ENCODE assay signal across 10 mouse cellular contexts in genomic region chr17:27642491-27643062, GRCm38 (mm10). TPM values are rescaled to one million over a fixed set of nuclear protein-coding genes. Genes with fewer than 3 reads are reported as not detected.
DNase-seq lines count a peak whose midpoint lies in the region; ATAC-seq and TF ChIP-seq lines count a peak whose summit lies in the region.
"Had no signal": no experiment of that assay in that cellular context is flagged by ENCODE, and none has a peak within 500 bp of the region (broad histone marks: within the 10 kb centered on the region; RNA-seq: fewer than 3 reads in every experiment).

No protein-coding gene starts in this region.

- no peak overlapping the region for H3K4me2 ChIP-seq in forebrain, embryonic 12.5 days
- no peak overlapping the region for H3K4me2 ChIP-seq in intestine, embryonic 16.5 days (ENCODE audit: low read depth, low read length)
- no peak overlapping the region for H3K4me2 ChIP-seq in limb, embryonic 14.5 days (replicated peaks; ENCODE audit: low read depth, low read length, severe bottlenecking)

- 27% methylated on average over 12 of the region's 12 CpGs for WGBS in heart, embryonic 10.5 days
- 43% methylated on average over 12 of the region's 12 CpGs for WGBS in forebrain, embryonic 12.5 days
- WGBS in intestine, embryonic 16.5 days: 31% methylated on average over 12 of the region's 12 CpGs
- 7% methylated on average over 12 of the region's 12 CpGs for WGBS in limb, embryonic 14.5 days

- no peak overlapping the region for H3K9ac ChIP-seq in forebrain, embryonic 12.5 days
- H3K9ac ChIP-seq in intestine, embryonic 16.5 days (ENCODE audit: low read depth, low read length): no peak overlapping the region
- H3K9ac ChIP-seq in limb, embryonic 14.5 days (ENCODE audit: low read depth, low read length, severe bottlenecking): peak overlapping the region; percentile 48

- H3K27ac ChIP-seq in heart, embryonic 10.5 days: 0 out of 2 replicates have a peak overlapping the region, but pooled peaks have one; percentile 32
- peak overlapping the region; percentile 61 for H3K27ac ChIP-seq in forebrain, embryonic 12.5 days
- peak overlapping the region; percentile 42; the same call in 1 of the 2 replicates for H3K27ac ChIP-seq in intestine, embryonic 16.5 days (ENCODE audit: low read length)
- no peak overlapping the region for H3K27ac ChIP-seq in limb, embryonic 14.5 days (replicated peaks; ENCODE audit: low read depth, low read length)

- no peak overlapping the region for H3K4me3 ChIP-seq in heart, embryonic 10.5 days
- no peak overlapping the region for H3K4me3 ChIP-seq in forebrain, embryonic 12.5 days (replicated peaks)
- no peak overlapping the region for H3K4me3 ChIP-seq in intestine, embryonic 16.5 days (ENCODE audit: low read length)
- no peak overlapping the region for H3K4me3 ChIP-seq in limb, embryonic 14.5 days (replicated peaks; ENCODE audit: low read length)

- H3K4me1 ChIP-seq in heart, embryonic 10.5 days: peaks cover 20% of the 10 kb centered on the region
- peaks cover 11% of the 10 kb centered on the region; the same call in 1 of the 2 replicates for H3K4me1 ChIP-seq in forebrain, embryonic 12.5 days
- H3K4me1 ChIP-seq in intestine, embryonic 16.5 days (ENCODE audit: control insufficient read depth, insufficient read depth, low read length): peaks cover 11% of the 10 kb centered on the region
- peaks cover 6% of the 10 kb centered on the region for H3K4me1 ChIP-seq in limb, embryonic 14.5 days (ENCODE audit: control insufficient read depth, insufficient read depth, low read length)

- no peaks in the 10 kb centered on the region for H3K27me3 ChIP-seq in heart, embryonic 10.5 days (ENCODE audit: insufficient read depth, poor library complexity, severe bottlenecking)
- H3K27me3 ChIP-seq in forebrain, embryonic 12.5 days: 0 out of 2 replicates have a peak, but pooled peaks cover 2% of the 10 kb centered on the region
- no peaks in the 10 kb centered on the region for H3K27me3 ChIP-seq in intestine, embryonic 16.5 days (replicated peaks; ENCODE audit: control insufficient read depth, insufficient read depth, low read length)
- H3K27me3 ChIP-seq in limb, embryonic 14.5 days (ENCODE audit: control insufficient read depth, insufficient read depth, low read length): no peaks in the 10 kb centered on the region
- H3K27me3 ChIP-seq: CH12.LX had no signal

- no peaks in the 10 kb centered on the region for H3K36me3 ChIP-seq in heart, embryonic 10.5 days
- no peaks in the 10 kb centered on the region for H3K36me3 ChIP-seq in forebrain, embryonic 12.5 days (replicated peaks)
- H3K36me3 ChIP-seq in intestine, embryonic 16.5 days (ENCODE audit: control insufficient read depth, insufficient read depth, low read length): no peaks in the 10 kb centered on the region
- no peaks in the 10 kb centered on the region for H3K36me3 ChIP-seq in limb, embryonic 14.5 days (ENCODE audit: control insufficient read depth, insufficient read depth, low read length)

- no peak for DNase-seq in heart, embryonic 10.5 days (ENCODE audit: low spot score)
- DNase-seq in heart, postnatal 36 days: no peak
- peak; percentile 40 for DNase-seq in limb, embryonic 14.5 days (ENCODE audit: low spot score)
- DNase-seq in right cerebral cortex, postnatal 14 days: peak; percentile 83
- DNase-seq in thymus, postnatal 10 days (ENCODE audit: low spot score in 2 of 2): no peak

- ATAC-seq in cerebellum, adult (ENCODE audit: insufficient number of reproducible peaks, low FRiP score, low TSS enrichment): peak; percentile 82
- ATAC-seq in forebrain, embryonic 12.5 days (ENCODE audit: low FRiP score): peak; percentile 51; the same call in 1 of the 2 replicates
- ATAC-seq in intestine, embryonic 16.5 days: peak; percentile 52
- peak; percentile 32; the same call in 1 of the 2 replicates for ATAC-seq in limb, embryonic 14.5 days (ENCODE audit: low FRiP score, low read depth)

- intact Hi-C loops in heart, postnatal 36 days (cut with DNase I): no loop called here

- no peak for TF ChIP-seq POLR2A in limb, embryonic 14.5 days (IDR thresholded peaks at IDR 0.05; ENCODE audit: borderline replicate concordance, extremely low read depth, insufficient read depth, insufficient read length)

- H3K9me3 ChIP-seq in heart, embryonic 10.5 days: no peaks in the 10 kb centered on the region
- H3K9me3 ChIP-seq in forebrain, embryonic 12.5 days: no peaks in the 10 kb centered on the region
- H3K9me3 ChIP-seq in intestine, embryonic 16.5 days (ENCODE audit: control insufficient read depth, low read length): no peaks in the 10 kb centered on the region
- H3K9me3 ChIP-seq in limb, embryonic 14.5 days (ENCODE audit: control insufficient read depth, low read length): no peaks in the 10 kb centered on the region

RNA-seq across cellular contexts. Expression of gene Rps10, which starts 6.1 kb away (rescaled TPM):
- polyA plus RNA-seq in heart, embryonic 10.5 days (2016; fragmentation: Nextera tagmentation; extraction: Ambion mirVana): 629 and 734 TPM in 2 replicates
- total RNA-seq in heart, postnatal 36 days (2021): 100 to 1,000 TPM; 533 to 572 TPM
- polyA plus RNA-seq in forebrain, embryonic 12.5 days (2016; fragmentation: Nextera tagmentation; extraction: Ambion mirVana): 699 and 734 TPM in 2 replicates
- 853 and 934 TPM in 2 replicates for polyA plus RNA-seq in intestine, embryonic 16.5 days (2015; fragmentation: Nextera tagmentation; extraction: Ambion mirVana)
- polyA plus RNA-seq in limb, embryonic 14.5 days (2012; rRNA removed): 1,839 and 1,928 TPM in 2 replicates
- polyA plus RNA-seq in limb, embryonic 14.5 days (2014; fragmentation: Nextera tagmentation; extraction: Ambion mirVana): 1,149 and 1,160 TPM in 2 replicates

RNA-seq across cellular contexts. Expression of gene RPS10-NUDT3, which starts 7.6 kb away (rescaled TPM):
- not detected in 2 replicates for polyA plus RNA-seq in heart, embryonic 10.5 days (2016; fragmentation: Nextera tagmentation; extraction: Ambion mirVana)
- total RNA-seq in heart, postnatal 36 days (2021): not detected
- not detected in 2 replicates for polyA plus RNA-seq in forebrain, embryonic 12.5 days (2016; fragmentation: Nextera tagmentation; extraction: Ambion mirVana)
- polyA plus RNA-seq in intestine, embryonic 16.5 days (2015; fragmentation: Nextera tagmentation; extraction: Ambion mirVana): not detected in 2 replicates
- 0.11 TPM in 1 of 2 replicates, not detected in the other for polyA plus RNA-seq in limb, embryonic 14.5 days (2012; rRNA removed)
- polyA plus RNA-seq in limb, embryonic 14.5 days (2014; fragmentation: Nextera tagmentation; extraction: Ambion mirVana): not detected in 2 replicates
- total RNA-seq: CH12.LX had no signal
- polyA plus RNA-seq: testis, adult 2 months had no signal

RNA-seq across cellular contexts. Expression of gene Pacsin1, which starts 12.7 kb away (rescaled TPM):
- 2.1 and 3.3 TPM in 2 replicates for polyA plus RNA-seq in heart, embryonic 10.5 days (2016; fragmentation: Nextera tagmentation; extraction: Ambion mirVana)
- under 1 TPM in 1 of 2 experiments, not detected in 1; 0.49 TPM for total RNA-seq in heart, postnatal 36 days (2021)
- 9.0 and 12.7 TPM in 2 replicates for polyA plus RNA-seq in forebrain, embryonic 12.5 days (2016; fragmentation: Nextera tagmentation; extraction: Ambion mirVana)
- polyA plus RNA-seq in intestine, embryonic 16.5 days (2015; fragmentation: Nextera tagmentation; extraction: Ambion mirVana): 2.1 and 2.7 TPM in 2 replicates
- 2.4 and 3.3 TPM in 2 replicates for polyA plus RNA-seq in limb, embryonic 14.5 days (2012; rRNA removed)
- polyA plus RNA-seq in limb, embryonic 14.5 days (2014; fragmentation: Nextera tagmentation; extraction: Ambion mirVana): 3.3 and 4.5 TPM in 2 replicates

RNA-seq across cellular contexts. Expression of gene Nudt3, which starts 19.3 kb away (rescaled TPM):
- 89.7 and 107 TPM in 2 replicates for polyA plus RNA-seq in heart, embryonic 10.5 days (2016; fragmentation: Nextera tagmentation; extraction: Ambion mirVana)
- total RNA-seq in heart, postnatal 36 days (2021): 100 to 1,000 TPM; 312 to 315 TPM
- polyA plus RNA-seq in forebrain, embryonic 12.5 days (2016; fragmentation: Nextera tagmentation; extraction: Ambion mirVana): 170 and 178 TPM in 2 replicates
- 56.6 and 57.4 TPM in 2 replicates for polyA plus RNA-seq in intestine, embryonic 16.5 days (2015; fragmentation: Nextera tagmentation; extraction: Ambion mirVana)
- polyA plus RNA-seq in limb, embryonic 14.5 days (2012; rRNA removed): 116 and 121 TPM in 2 replicates
- 35.7 and 36.8 TPM in 2 replicates for polyA plus RNA-seq in limb, embryonic 14.5 days (2014; fragmentation: Nextera tagmentation; extraction: Ambion mirVana)

Comparison
In these comparisons a context has a peak if more than half of its experiments do, and no peak if none do; other contexts are left out.
1. DNase-seq: peak in limb, embryonic 14.5 days (single experiment) and right cerebral cortex, postnatal 14 days (single experiment); none in heart, embryonic 10.5 days (single experiment), heart, postnatal 36 days (0 of 2) and thymus, postnatal 10 days (0 of 2).
2. ATAC-seq: peak in every context shown above with its lines; median percentile 82 in cerebellum, adult; 52 in intestine, embryonic 16.5 days; 51 in forebrain, embryonic 12.5 days; 32 in limb, embryonic 14.5 days.